Mouse (Mus musculus) heart, postnatal 4 days (tissue): ENCODE data around the gene Fntb. TPM values are rescaled to one million over a fixed set of nuclear protein-coding genes. Genes with fewer than 3 reads are reported as not detected.
A peak's percentile ranks its signal among the peaks of the same experiment; 100 is the strongest.

Source experiments
- DNase-seq: peaks from one replicate; pipeline ENCODE4 v3.0.0; 2021
- total RNA-seq, 2 experiments: library from RNA; stranded (reverse); gene quantifications; 2 replicates each; pipeline ENCODE4 v1.2.3; 2021

Fntb gene
- total RNA-seq, 2 experiments from 2014 or later = 18.4 to 20.7 TPM

DNA sequence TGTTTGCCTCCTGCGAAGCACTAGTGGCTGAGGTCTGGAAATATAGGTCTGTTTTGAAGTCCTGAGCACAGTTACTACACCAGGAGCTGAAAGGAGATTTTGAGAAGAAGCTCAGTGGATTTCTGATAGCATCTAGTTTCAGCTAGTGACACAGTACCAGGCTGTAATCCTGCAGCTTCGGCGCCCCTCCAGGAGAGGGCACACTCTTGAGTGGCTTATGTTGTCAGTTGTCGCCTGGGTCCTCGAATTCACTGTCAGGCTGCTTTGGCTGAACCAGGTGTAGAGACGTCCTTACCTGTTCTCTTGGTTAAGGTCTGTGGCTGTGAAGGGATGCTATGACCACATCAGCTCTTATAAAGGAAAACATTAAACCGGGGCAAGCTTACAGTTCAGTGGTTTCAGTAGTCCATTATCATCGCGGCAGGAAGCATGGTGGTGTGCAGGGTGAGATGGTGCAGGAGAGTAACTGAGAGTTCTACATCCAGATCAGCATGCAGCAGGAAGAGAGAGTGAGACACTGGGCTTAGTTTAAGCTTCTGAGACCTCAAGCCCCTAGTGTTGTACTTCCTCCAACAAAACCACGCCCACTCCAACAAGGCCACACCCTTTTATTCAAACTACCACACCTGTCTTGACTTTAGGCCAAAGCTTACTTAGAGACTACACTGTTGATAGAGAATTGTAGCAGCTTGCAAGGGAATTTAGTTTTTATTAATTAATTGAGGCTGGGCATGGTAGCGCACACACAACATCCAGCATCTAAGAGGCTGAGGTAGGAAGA, 124.2 kb downstream of the Fntb start:
- no peak for DNase-seq

- DNase-seq = no peak
Measured at GRCm38 (mm10) chr12:76891160-76891559, 125.8 kb downstream of the Fntb start.

GRCm38 (mm10) chr12:76892910-76893695, 127.7 kb downstream of the Fntb start:
- no peak for DNase-seq

GRCm38 (mm10) chr12:76894792-76895559, 129.6 kb downstream of the Fntb start:
- no peak for DNase-seq

DNA sequence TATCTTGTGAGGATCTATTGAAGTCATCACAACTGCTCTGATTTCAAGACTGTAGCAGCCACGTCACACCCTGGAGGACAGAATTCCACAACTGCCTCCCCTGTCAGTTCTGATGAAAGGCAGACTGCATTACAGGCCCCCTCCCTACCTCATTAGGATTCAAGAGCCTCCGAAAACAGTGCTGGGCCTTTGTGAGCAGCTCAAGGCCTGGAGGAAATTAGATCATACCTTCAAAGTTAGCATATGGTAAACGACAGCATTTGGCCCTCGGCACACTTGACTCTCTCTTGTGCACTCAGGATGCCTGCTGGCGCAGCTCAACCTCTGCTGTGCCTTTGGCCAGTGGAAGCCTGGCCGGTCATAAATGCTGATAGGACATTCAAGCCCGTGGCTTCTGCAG, 130.4 kb downstream of the Fntb start:
- peak; percentile 35 for DNase-seq

- no peak for DNase-seq
Measured at GRCm38 (mm10) chr12:76896566-76896965, 131.2 kb downstream of the Fntb start.

GRCm38 (mm10) chr12:76897006-76897405, 131.6 kb downstream of the Fntb start:
- DNase-seq = no peak

- DNase-seq = no peak
Measured at GRCm38 (mm10) chr12:76898141-76898540, 132.8 kb downstream of the Fntb start.

DNA sequence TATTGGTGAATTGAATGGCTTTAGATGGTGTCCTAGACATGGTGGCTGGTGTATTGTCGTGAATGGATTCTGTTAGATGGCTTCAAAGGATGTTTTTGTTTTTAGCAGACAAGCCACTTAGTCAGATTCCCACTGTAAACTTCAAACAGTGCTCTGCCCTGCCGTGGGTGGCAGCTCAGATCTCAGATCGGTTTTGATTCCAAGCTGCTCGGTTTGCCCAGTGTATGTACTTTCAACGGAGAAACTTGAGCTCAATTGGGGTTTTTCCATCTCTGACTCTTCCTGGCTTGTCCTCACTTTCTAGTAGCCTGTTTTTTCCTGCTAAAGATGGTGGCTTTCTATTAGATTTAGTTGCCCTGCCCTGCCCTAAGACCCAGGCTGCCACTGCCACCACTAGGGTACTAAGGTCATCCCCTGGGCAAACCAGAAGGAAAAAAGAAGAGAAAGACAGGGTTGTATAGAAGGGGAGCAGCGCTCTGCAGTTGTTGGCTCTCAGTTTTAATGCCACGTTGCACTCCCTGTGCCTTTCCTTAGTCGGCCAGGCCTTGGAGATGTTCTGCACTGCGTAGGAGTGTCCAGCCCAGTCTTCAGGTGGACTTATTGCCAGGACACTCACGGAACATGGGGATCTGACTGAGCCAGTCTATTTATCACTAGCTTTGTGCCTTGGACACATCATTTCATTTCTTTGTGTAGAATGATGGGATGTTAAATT, 134.0 kb downstream of the Fntb start:
- no peak for DNase-seq

GRCm38 (mm10) chr12:76901508-76902294, 136.3 kb downstream of the Fntb start:
- no peak for DNase-seq

DNA sequence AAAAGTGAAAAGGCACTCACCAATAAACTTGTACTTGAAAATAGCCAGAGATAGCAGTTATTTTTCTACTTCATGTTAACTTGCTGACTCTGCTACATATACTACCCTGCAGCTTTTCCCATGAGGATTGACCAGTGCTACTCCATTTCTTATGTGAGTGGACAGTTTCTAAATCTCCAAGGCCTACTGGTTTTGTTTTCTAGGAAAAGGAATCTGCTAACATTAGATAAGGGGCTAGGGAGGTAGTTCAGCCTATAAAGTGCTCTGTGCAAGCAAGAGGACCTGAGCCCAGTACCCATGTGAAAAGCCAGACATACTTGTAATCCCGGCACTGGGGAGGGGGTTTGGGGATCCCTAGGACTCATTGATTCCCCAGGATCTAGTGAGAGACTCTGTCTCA, 140.9 kb downstream of the Fntb start:
- DNase-seq = no peak

DNA sequence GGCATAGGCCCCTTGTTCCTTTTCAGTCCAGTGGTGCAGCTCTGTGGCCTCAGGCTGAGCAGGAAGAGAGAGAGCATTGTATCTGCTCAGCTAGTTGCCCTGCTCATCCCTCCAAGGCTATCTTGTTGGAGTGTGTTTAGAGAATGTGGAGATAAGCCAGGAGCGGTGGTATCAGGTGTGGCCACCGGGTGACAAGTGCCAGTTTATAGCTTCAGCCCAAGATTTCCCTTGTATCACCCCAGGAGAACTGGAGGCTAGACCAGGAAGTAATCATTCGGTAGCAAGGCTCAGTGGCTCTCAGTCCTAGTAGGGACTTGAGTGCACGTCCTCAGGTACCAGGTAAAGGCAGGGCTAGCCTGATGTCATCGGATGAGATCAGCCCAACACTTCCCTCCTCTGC, 143.8 kb downstream of the Fntb start:
- no peak for DNase-seq

DNA sequence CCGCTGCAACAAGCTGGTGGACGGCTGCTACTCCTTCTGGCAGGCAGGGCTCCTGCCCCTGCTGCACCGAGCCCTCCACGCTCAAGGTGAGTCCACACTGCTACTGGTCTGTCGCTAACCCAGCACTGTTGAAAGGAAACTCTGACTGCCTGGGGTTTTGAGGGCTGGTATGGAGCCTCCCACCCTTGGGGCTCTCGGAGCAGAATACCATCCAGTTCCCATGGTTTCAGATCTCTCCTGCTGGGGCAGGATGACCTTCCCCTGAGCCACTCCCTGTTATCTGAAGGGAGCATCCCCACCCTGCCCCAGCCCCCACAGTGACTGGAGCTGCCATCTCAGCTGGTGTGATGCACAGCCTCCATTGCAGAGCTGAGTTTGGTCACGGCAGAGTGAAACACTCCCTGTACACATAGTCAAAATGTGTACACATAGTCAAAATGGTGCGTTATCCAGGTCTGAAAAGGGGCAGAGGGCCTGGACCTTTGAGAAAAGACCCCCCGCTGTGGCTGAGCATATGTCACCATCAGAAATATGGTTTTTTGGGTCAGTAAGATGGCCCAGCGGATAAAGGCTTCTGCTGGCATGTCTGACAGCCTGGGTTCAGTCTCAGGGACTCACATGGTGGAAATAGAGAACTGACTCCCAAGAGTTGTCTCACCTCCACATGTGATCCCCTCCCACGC, 145.0 kb downstream of the Fntb start:
- DNase-seq = no peak

GRCm38 (mm10) chr12:76911171-76911726, 145.9 kb downstream of the Fntb start:
- DNase-seq = no peak

DNA sequence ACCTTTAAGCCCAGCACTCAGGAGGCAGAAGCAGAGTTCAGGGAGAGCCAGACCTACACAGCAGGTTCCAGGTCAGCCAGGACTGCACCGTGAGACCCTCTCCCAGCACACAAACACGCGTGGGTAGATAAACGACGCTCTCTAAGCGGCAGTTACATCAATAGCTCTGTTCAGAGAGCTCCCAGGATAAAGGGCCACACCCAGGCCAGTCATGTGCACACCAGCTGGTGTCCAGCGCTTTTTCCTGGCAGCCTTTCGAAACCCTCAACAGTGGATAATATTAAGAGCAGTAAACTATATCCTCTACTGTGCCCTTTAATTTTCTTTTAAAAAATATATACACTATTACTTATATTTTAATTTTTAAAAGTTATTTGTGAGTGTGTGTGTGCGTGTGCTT, 146.8 kb downstream of the Fntb start:
- peak; percentile 28 for DNase-seq

DNA sequence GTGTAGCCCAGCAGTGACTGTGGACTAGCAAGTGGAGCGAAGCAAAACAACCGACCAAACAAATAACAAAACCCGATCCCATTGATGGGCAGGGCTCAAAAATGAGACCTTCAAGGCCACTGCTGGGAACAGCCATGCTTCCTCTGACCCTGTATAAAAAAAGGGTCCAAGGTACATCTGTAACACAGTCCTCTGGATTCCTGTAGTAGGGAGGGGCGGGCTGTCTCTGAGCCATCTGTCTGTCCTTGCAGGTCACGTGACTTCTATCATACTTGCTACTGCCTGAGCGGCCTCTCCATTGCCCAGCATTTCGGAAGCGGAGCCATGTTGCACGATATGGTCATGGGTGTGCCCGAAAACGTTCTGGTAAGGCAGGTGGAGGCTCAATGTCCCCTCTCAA, 150.8 kb downstream of the Fntb start:
- no peak for DNase-seq

- no peak for DNase-seq
Measured at GRCm38 (mm10) chr12:76918113-76918512, 152.7 kb downstream of the Fntb start.

- no peak for DNase-seq
Measured at GRCm38 (mm10) chr12:76918855-76919254, 153.5 kb downstream of the Fntb start.

GRCm38 (mm10) chr12:76920398-76920797, 155.0 kb downstream of the Fntb start:
- DNase-seq = no peak

DNA sequence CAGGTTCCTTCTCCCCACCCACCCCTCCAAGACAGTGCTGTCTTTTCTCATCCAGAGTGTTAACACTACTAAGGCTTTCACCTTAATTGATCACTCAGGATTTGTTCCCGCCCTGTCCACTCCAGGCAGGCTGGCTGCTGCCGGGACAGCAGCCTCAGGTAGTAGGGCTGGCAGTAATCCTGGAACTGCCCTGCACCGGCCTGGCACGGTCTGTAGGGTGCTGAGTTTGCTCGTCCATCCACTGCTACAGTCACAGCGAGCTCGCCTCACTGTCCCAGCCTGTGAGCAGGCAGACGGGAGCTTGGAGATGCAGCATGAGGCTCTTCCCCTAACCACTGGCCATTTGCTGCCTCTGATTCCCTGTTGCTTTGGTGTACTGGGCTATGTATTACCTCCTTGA, 155.6 kb downstream of the Fntb start:
- DNase-seq = no peak

DNA sequence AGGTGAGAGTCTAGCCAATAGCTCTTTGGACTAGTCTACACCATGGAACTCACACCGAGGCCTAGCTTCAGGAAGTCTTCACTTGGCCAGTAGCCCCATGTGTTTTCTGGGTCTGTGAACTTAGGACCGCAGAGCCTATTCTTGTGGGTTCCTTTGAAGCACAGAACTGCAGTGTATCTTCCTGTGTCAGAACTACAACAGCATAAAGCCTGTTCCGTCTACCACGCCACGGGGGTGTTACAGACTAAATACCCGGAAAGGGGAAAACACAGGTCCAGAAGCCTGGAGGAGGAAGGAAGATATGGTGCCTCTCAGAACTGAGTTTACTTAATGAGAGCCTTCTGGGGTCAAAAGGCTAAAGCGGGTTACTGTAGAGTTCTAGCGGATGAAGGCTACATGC, 157.7 kb downstream of the Fntb start:
- no peak for DNase-seq
